Mouse (Mus musculus) intestine, embryonic 16.5 days (tissue): ENCODE data around the gene Vgf. TPM values are rescaled to one million over a fixed set of nuclear protein-coding genes. Genes with fewer than 3 reads are reported as not detected.

Source experiments
- ATAC-seq: fragments of 200-750 bp; cut with Nextera tagmentation; 2 replicates; pipeline ENCODE4 v1.8.0; 2017; ENCODE audit warnings: moderate TSS enrichment, moderate library complexity
- H3K27ac ChIP-seq: fragments of 300-500 bp; sonication (generic); 2 replicates; pipeline ENCODE4 v1.5.1; 2014; ENCODE audit warnings: mild to moderate bottlenecking, low read length
- H3K27me3 ChIP-seq: fragments of 300-500 bp; sonication (generic); replicated peaks from 2 replicates; pipeline ENCODE4 v1.6.1; 2014; ENCODE audit warnings: low read length, control low read depth, mixed read lengths; ENCODE audit not compliant: control insufficient read depth, insufficient read depth
- H3K36me3 ChIP-seq: fragments of 300-500 bp; sonication (generic); 2 replicates; pipeline ENCODE4 v1.6.1; 2014; ENCODE audit warnings: low read length, control low read depth; ENCODE audit not compliant: control insufficient read depth, insufficient read depth
- H3K4me1 ChIP-seq: fragments of 300-500 bp; sonication (generic); 2 replicates; pipeline ENCODE4 v1.6.1; 2014; ENCODE audit warnings: low read length, control low read depth, mixed read lengths; ENCODE audit not compliant: control insufficient read depth, insufficient read depth
- H3K4me2 ChIP-seq: fragments of 300-500 bp; sonication (generic); 2 replicates; pipeline ENCODE4 v1.6.1; 2014; ENCODE audit warnings: low read depth, low read length, control low read depth
- H3K4me3 ChIP-seq: fragments of 300-500 bp; sonication (generic); 2 replicates; pipeline ENCODE4 v1.5.1; 2014; ENCODE audit warnings: mild to moderate bottlenecking, low read length
- H3K9ac ChIP-seq: fragments of 300-500 bp; sonication (generic); 2 replicates; pipeline ENCODE4 v1.6.1; 2014; ENCODE audit warnings: low read depth, low read length
- H3K9me3 ChIP-seq: fragments of 300-500 bp; sonication (generic); 2 replicates; pipeline ENCODE4 v1.6.1; 2016; ENCODE audit warnings: low read length, control low read depth; ENCODE audit not compliant: control insufficient read depth
- WGBS: fragments of 180-500 bp; shearing (Covaris S2); extraction: QIAGEN DNeasy Blood & Tissue Kit; methylation state at CpG from one replicate; pipeline ENCODE4 v1.1.7; 2014; 5-methylcytosine and 5-hydroxymethylcytosine counted together
- polyA plus RNA-seq: library from polyadenylated mRNA; unstranded; fragments of >200 nt; fragmentation: Nextera tagmentation; extraction: Ambion mirVana; gene quantifications from 2 replicates; pipeline ENCODE4 v1.2.1, GENCODE M21; 2015

Vgf gene
- polyA plus RNA-seq, 1 experiment from 2014 or later: 0.50 TPM

DNA sequence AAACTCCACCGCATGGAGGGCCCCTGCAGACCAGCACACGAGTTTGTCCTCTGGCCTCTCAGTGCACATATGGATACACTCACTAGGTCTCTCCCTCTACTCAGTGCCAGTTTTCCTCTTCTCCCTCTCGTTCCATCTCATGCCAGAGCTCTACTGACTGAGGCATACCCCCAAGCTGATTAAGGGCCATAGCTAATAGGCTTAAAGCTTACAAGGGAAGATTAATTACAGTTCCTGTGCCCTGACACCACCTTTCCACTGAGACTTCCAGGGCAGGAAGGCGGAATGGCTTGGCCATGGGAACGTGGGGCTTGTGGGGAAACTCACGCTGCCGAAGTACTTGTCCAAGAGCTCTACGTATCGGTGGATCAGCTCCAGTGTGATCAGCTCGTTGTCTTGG is 15.2 kb downstream of the Vgf start:
- H3K36me3 ChIP-seq: peaks cover 35% of the 10 kb centered on the region
- 91% methylated on average over 10 of the region's 10 CpGs for WGBS

DNA sequence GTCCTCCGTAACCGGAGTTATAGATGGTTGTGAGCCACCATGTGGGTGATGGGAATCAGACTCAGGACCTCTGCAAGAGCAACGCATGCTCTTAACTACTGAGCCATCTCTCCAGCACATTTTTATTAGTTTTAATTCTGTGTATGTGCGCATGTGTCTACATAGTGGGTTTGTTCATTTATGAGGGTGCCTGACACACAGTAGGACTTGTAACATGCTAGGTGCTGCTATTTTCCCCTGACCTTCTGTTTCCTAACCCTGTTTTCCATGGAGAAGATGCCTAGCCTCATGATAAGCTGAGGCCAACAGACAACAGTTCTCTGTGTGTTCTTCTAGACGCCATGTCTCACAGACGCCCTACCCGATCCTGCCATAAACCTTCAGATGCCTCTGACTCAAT is 17.8 kb downstream of the Vgf start:
- Histone ChIP-seq H3K4me2 (no peak overlapping the region), H3K4me1 (peaks cover 7% of the 10 kb centered on the region; the same call in 1 of the 2 replicates), H3K36me3 (peaks cover 21% of the 10 kb centered on the region), H3K9ac (no peak overlapping the region), H3K27me3 (no peaks in the 10 kb centered on the region), H3K27ac (no peak overlapping the region), H3K9me3 (no peaks in the 10 kb centered on the region), H3K4me3 (no peak overlapping the region)
- WGBS: 93% methylated on average over 7 of the region's 7 CpGs
- ATAC-seq: no peak

More for the DNA sequence above, 15.2 kb downstream of the Vgf start:
- Histone ChIP-seq H3K4me1 (peaks cover 7% of the 10 kb centered on the region; the same call in 1 of the 2 replicates), H3K27me3 (no peaks in the 10 kb centered on the region), H3K9ac (no peak overlapping the region), H3K4me3 (no peak overlapping the region), H3K4me2 (no peak overlapping the region), H3K9me3 (no peaks in the 10 kb centered on the region), H3K27ac (no peak overlapping the region)
- ATAC-seq: no peak

DNA sequence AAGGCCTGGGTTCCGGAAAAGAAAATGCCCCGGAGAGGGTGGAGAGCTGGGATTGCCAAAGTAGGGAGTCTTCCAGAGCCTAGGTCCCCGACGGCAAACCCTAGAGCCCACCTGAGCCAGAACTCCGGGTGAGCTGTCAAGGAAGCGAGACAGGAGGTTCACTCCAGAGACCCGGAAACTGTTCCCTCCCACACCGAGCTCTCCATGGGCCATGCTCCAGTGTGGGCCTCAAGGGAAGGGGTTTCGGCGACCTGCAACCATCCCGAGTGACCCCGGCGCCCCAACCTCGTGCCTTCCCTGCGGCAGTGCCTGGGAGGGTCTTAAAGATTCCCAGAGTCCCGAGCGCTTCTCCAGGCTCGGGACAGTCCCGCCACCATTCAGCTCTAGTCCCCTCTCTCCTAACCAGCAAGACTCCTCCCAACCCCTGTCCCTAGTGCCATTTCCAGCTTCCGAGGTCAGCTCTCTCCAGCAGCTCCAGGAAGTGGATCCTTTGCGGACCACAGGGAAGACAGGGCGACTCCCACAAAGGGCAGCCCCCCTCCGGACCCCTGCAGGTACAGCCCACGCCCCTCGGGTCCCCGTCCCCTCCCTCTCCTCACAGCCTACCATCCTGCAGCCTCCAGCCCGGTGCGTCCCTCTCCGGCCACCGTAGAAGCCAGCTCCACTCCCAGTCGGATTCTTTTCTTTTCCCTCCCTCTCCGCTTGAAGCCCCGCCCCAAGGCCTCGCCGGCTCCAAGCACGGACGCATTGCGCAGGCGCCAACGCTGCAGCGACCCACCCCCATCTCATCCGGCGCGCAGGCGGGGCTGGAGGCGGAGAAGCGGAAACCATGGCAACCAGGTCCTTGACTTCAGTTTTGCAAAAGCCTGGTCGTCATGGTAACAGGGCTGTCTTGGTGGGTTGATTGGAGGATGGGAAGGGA is 19.5 kb downstream of the Vgf start, which contains the start of gene Ap1s1:
Gene Ap1s1 (minus strand): TSS at position 734 of the 922 bp plus-strand sequence.
- Histone ChIP-seq H3K27ac (peak within 1 kb of the TSS; percentile 86), H3K4me1 (peaks cover 7% of the 10 kb centered on the region; the same call in 1 of the 2 replicates), H3K4me3 (peak within 1 kb of the TSS; percentile 83), H3K9me3 (no peaks in the 10 kb centered on the region), H3K36me3 (peaks cover 14% of the 10 kb centered on the region; the same call in 1 of the 2 replicates), H3K9ac (peak within 1 kb of the TSS; percentile 74), H3K27me3 (no peaks in the 10 kb centered on the region), H3K4me2 (peak within 1 kb of the TSS; percentile 82)
- peak; percentile 94 for ATAC-seq
- under 1% methylated on average over 48 of the region's 48 CpGs for WGBS

DNA sequence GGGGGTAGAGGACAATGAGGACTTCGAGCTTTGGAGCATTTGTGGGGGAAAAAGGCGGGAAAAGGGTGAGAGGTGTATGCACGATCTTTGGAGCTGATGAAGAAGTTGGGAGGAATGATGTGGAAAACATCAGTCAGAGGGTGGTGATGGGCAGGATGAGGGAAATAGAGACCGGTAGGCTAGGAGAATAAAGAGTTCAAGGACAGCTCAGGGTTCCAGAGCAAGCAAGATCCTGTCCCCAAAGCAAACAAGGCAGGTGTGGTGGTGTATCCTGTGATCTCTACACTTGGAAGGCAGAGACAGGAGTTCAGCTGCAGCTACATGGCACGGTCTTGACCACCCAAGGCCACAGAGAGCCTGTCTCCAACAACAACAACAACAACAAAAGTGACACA is 20.1 kb downstream of the Vgf start:
- Histone ChIP-seq H3K27me3 (no peaks in the 10 kb centered on the region), H3K4me3 (peak overlapping the region; percentile 83), H3K4me1 (peaks cover 7% of the 10 kb centered on the region; the same call in 1 of the 2 replicates), H3K4me2 (peak overlapping the region; percentile 82; the same call in 1 of the 2 replicates), H3K9ac (no peak overlapping the region), H3K27ac (no peak overlapping the region), H3K9me3 (no peaks in the 10 kb centered on the region), H3K36me3 (peaks cover 12% of the 10 kb centered on the region; the same call in 1 of the 2 replicates)
- ATAC-seq: peak; percentile 3; the same call in 1 of the 2 replicates
- 25% methylated on average over 5 of the region's 5 CpGs for WGBS

DNA sequence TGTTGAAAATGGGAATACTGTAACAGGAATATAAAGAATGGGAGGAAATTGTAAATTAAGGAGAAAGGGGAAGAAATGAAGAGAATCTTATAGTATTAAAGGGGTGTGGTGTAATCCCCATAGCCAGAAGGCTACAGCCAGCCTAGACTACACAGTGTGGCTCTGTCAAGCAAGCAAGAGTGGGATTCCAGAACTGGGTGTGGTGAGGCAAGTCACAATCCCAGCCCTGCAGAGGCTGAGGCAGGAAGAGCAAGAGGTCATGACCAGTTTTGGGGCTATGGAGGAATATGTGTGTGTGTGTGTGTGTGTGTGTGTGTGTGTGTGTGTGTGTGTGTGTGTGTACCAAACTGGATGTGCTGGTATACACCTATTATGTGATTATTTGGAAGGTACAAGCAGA is 20.8 kb downstream of the Vgf start:
- ATAC-seq: no peak
- H3K27me3 ChIP-seq: no peaks in the 10 kb centered on the region
- no peak overlapping the region for H3K27ac ChIP-seq
- no peaks in the 10 kb centered on the region for H3K9me3 ChIP-seq
- peaks cover 7% of the 10 kb centered on the region; the same call in 1 of the 2 replicates for H3K4me1 ChIP-seq
- no peak overlapping the region for H3K9ac ChIP-seq
- H3K36me3 ChIP-seq: peaks cover 5% of the 10 kb centered on the region; the same call in 1 of the 2 replicates
- no peak overlapping the region for H3K4me2 ChIP-seq
- no peak overlapping the region for H3K4me3 ChIP-seq

DNA sequence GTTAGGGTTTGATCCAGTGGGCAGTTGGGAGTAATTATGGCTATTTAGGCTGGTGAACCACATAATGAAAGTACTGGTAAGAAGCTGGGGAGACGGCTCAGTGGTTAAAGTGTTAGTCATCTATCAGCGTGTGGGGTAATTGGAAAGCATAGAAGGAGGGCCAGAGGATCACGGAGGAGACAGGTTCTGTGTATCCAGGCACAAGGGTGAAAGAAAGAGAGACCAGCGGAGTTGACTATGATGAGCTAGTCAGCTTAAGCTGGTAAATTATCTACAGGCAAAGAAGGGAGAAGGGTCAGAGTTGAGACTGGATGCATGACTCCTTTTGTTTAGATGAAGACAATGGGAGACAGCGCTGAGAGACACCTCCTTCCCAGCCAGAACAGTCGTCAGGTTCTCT is 24.9 kb downstream of the Vgf start:
- Histone ChIP-seq H3K27me3 (no peaks in the 10 kb centered on the region), H3K36me3 (no peaks in the 10 kb centered on the region), H3K4me1 (no peaks in the 10 kb centered on the region), H3K9ac (no peak overlapping the region), H3K4me3 (no peak overlapping the region), H3K4me2 (no peak overlapping the region), H3K9me3 (no peaks in the 10 kb centered on the region), H3K27ac (no peak overlapping the region)
- WGBS: 44% methylated on average over 6 of the region's 6 CpGs
- no peak for ATAC-seq

DNA sequence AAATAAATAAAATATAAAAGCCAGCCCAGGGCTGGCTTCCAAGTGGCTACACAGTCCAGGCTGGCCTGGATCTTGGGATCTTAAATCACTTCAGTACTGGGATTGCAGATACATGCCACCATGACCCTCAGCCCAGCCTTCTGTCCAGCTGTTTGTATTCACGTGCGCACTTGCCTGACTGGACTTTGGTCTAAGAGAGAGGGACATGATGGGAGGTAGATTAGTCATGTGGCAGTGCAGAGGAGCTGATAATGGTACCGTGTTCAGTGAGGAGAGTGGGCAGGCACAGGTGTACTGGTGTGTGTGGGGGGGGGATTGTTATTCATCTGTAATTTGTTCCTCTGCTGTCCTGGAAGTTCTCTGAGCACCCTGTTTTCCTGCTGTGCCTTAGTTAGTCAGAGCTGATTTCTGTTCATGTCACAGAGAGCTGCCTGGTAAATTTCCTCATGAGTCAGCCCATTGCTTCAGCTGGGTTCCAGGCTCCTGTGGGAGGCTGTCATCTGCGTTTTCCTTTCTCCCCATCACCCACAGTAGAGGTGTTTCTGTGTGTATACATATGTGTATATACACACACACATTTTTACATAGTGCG is 25.8 kb downstream of the Vgf start:
- Histone ChIP-seq H3K27ac (no peak overlapping the region), H3K36me3 (no peaks in the 10 kb centered on the region), H3K27me3 (no peaks in the 10 kb centered on the region), H3K4me1 (no peaks in the 10 kb centered on the region), H3K4me2 (no peak overlapping the region), H3K9me3 (no peaks in the 10 kb centered on the region), H3K4me3 (no peak overlapping the region), H3K9ac (no peak overlapping the region)
- 58% methylated on average over 5 of the region's 5 CpGs for WGBS
- ATAC-seq: peak; percentile 73

DNA sequence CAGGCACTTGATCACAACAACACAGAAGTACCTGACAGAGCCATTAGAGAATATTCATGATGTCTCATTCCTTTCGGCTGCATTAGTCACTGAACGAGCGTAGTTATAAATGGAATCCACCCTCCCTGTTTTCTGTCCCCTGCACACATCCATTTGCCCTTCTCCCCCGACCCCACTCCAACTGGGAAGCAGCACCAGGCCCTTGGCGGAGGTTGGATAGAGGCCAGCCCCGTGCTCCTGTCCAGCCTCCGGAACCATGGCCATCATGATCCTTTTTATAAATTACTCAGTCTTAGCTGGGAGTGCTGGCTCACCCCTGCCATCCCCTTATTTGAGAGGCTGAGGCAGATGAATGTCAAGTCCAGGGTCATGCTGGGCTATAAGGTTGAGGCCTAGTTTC is 28.1 kb downstream of the Vgf start:
- H3K4me3 ChIP-seq: no peak overlapping the region
- no peak overlapping the region for H3K9ac ChIP-seq
- WGBS: 78% methylated on average over 7 of the region's 7 CpGs

DNA sequence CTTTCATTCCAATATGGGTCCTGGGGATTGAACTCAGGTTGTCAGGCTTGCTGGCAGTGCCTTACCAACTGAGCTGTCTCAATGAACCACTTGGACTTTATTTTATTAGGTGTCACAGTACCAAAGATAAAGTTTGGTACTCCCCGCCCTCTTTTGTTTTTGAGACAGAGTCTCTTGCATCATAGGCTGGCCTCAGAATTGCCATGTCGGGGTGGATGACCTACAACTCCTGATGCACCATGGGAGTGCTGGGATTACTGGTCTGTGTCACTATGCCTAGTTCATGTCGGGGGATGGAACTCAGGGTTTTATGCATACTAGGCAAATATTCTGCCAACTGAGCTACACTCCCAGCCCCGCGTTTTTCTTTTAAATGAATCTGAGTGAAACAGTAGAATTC is 28.7 kb downstream of the Vgf start:
- H3K9ac ChIP-seq: no peak overlapping the region
- no peak overlapping the region for H3K27ac ChIP-seq
- H3K4me3 ChIP-seq: no peak overlapping the region
- no peak for ATAC-seq
- no peak overlapping the region for H3K4me2 ChIP-seq
- H3K36me3 ChIP-seq: no peaks in the 10 kb centered on the region
- no peaks in the 10 kb centered on the region for H3K27me3 ChIP-seq
- H3K4me1 ChIP-seq: no peaks in the 10 kb centered on the region
- WGBS: 80% methylated on average over 5 of the region's 5 CpGs
- no peaks in the 10 kb centered on the region for H3K9me3 ChIP-seq

More for the DNA sequence above, 28.1 kb downstream of the Vgf start:
- ATAC-seq: no peak
- Histone ChIP-seq H3K36me3 (no peaks in the 10 kb centered on the region), H3K4me1 (no peaks in the 10 kb centered on the region), H3K9me3 (no peaks in the 10 kb centered on the region), H3K27me3 (no peaks in the 10 kb centered on the region), H3K4me2 (no peak overlapping the region), H3K27ac (no peak overlapping the region)
